Mouse (Mus musculus) lung, adult 2 months (tissue): ENCODE data around the gene Ndufa1. TPM values are rescaled to one million over a fixed set of nuclear protein-coding genes. Genes with fewer than 3 reads are reported as not detected.
"Not testable (repeated sequence)": the region's sequence is repeated elsewhere in the genome, so short reads cannot be mapped to it uniquely, and the experiment has no call there.

Experiments
- DNase-seq: peaks from one replicate; pipeline ENCODE4 v3.0.0; 2022
- H3K4me1 ChIP-seq: fragments of 200-500 bp; 2 replicates; pipeline ENCODE4 v1.6.1; 2011; ENCODE audit warnings: low read length; ENCODE audit not compliant: control insufficient read depth, insufficient read depth
- H3K4me3 ChIP-seq: fragments of 200-500 bp; replicated peaks from 2 replicates; pipeline ENCODE3; 2011; ENCODE audit warnings: low read depth, mild to moderate bottlenecking, control low read depth, low read length; ENCODE audit errors: extremely low read depth
- CTCF ChIP-seq: fragments of 200-500 bp; IDR thresholded peaks from 2 replicates; pipeline ENCODE4 v1.5.1; 2011; ENCODE audit warnings: mild to moderate bottlenecking, low read length, control low read depth; ENCODE audit not compliant: insufficient read depth
- POLR2A ChIP-seq: fragments of 200-500 bp; IDR thresholded peaks from 2 replicates; pipeline ENCODE4 v1.6.1; 2011; ENCODE audit warnings: low read depth, mild to moderate bottlenecking, control low read depth, low read length, borderline replicate concordance; ENCODE audit errors: extremely low read depth
- WGBS: fragments of 180-500 bp; shearing (Covaris S2); methylation state at CpG from one replicate; pipeline ENCODE4 v1.1.7; 2018; 5-methylcytosine and 5-hydroxymethylcytosine counted together
- polyA plus RNA-seq: library from polyadenylated mRNA; depleted of rRNA; stranded (reverse); fragments of >200 nt; gene quantifications from 2 replicates; pipeline ENCODE4 v1.2.3, GENCODE M21; 2012; rRNA removed

The Ndufa1 gene
- polyA plus RNA-seq, 1 experiment = 198 TPM

DNA sequence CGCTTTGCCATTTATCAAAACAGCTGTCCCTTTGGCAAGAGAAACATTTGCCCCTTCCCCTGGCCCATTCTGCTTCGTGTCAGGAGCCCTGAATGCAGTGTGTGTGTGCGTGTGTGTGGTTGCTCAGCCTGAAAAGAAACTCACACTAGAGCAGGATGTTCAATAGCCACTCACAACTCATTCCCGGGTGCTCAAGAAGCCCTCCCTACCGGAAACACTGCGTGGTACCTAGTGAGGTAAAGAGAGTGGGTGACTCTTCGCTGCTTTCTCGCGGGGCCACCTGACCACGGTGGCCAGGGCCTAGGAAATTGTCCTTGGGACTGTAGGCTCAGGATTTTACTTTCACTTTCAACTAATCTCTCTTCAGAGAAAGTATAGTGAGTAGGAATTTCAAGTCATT lies 29.8 kb downstream of the Ndufa1 start:
- DNase-seq = no peak

DNA sequence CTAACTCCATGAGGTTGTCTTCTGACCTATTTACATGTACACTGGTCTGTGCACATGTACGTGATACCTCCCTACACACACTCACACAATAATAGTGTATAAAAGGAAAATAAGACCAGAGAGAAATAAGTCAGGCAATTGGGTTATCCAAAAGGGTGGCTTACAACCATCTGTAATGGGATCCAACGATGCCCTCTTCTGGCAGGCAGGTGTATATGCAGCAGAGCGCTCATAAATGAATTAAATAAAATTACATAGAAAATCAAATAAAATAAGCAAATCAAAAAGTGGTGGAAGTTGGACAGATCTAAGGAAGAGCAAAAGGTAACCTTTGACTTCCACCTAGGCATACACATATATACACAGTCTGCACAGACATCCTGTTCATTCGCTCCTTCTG lies 33.1 kb downstream of the Ndufa1 start:
- Histone ChIP-seq H3K4me3 (no peak overlapping the region), H3K4me1 (no peaks in the 10 kb centered on the region)
- 58% methylated on average over 4 of the region's 4 CpGs for WGBS
- TF ChIP-seq CTCF (no peak), POLR2A (no peak)
- DNase-seq = no peak

More for the DNA sequence above, 29.8 kb downstream of the Ndufa1 start:
- WGBS = 63% methylated on average over 10 of the region's 10 CpGs
- H3K4me1 ChIP-seq = no peaks in the 10 kb centered on the region
- no peak for TF ChIP-seq CTCF
- TF ChIP-seq POLR2A = no peak
- H3K4me3 ChIP-seq = no peak overlapping the region

GRCm38 (mm10) chrX:37144954-37145353 lies 46.0 kb downstream of the Ndufa1 start:
- Histone ChIP-seq H3K4me3 (no peak overlapping the region), H3K4me1 (no peaks in the 10 kb centered on the region)
- no peak for TF ChIP-seq POLR2A
- TF ChIP-seq CTCF = peak; percentile 27; the same call in 1 of the 2 replicates
- WGBS = 80% methylated on average over 2 of the region's 2 CpGs
- DNase-seq = no peak

- H3K4me1 ChIP-seq, H3K4me3 ChIP-seq, DNase-seq: not testable (repeated sequence)
- WGBS = 65% methylated on average over 2 of the region's 4 CpGs
Observed at GRCm38 (mm10) chrX:37144498-37144897, 46.5 kb downstream of the Ndufa1 start.

DNA sequence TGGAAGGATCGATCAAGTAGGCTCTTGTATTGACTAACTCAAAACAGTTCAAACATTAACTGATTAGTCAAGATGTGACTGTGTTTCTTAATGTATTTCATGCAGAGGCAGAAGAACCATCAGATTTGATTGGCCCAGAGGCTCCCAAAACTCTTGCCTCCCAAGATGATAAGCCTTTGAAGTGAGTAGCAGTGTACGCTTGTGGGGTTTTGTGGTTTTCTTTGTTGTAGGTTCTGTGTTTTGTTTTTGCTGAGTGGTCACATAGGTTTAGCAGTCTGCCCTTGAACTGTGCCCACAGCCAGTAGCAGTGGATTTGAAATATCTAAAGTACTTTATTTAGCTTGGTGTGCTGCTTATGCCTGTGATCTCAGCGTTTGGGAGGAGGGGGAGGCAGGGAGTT lies 49.2 kb downstream of the Ndufa1 start:
- TF ChIP-seq CTCF = no peak
- TF ChIP-seq POLR2A = no peak
- no peak for DNase-seq
- 78% methylated on average over 3 of the region's 3 CpGs for WGBS

More for the DNA sequence above, 49.2 kb downstream of the Ndufa1 start:
- no peak overlapping the region for H3K4me3 ChIP-seq
- no peaks in the 10 kb centered on the region for H3K4me1 ChIP-seq

Other genes with a start within 250 kb of the Ndufa1 start
- gene Sept6, start 199.4 kb downstream of the Ndufa1 start, polyA plus RNA-seq = 5.6 and 9.0 TPM in 2 replicates
- not detected in 2 replicates for gene Sowahd, start 142.3 kb downstream of the Ndufa1 start, polyA plus RNA-seq
- 44.6 and 56.1 TPM in 2 replicates for gene Rpl39, start 105.8 kb downstream of the Ndufa1 start, polyA plus RNA-seq
- 2.9 and 4.7 TPM in 2 replicates for gene Upf3b, start 80.8 kb downstream of the Ndufa1 start, polyA plus RNA-seq
- 2.3 and 2.9 TPM in 2 replicates for gene Nkap, start 64.4 kb downstream of the Ndufa1 start, polyA plus RNA-seq
- 4.0 and 4.4 TPM in 2 replicates for gene Akap14, start 22.3 kb downstream of the Ndufa1 start, polyA plus RNA-seq
- 1.9 and 2.1 TPM in 2 replicates for gene Rnf113a1, start 82 bp upstream of the Ndufa1 start, polyA plus RNA-seq
- not detected in 2 replicates for gene Gm9, start 19.9 kb upstream of the Ndufa1 start, polyA plus RNA-seq
- gene Rhox1, start 31.1 kb upstream of the Ndufa1 start, polyA plus RNA-seq = not detected in 2 replicates
- not detected in 2 replicates for gene Rhox2a, start 53.8 kb upstream of the Ndufa1 start, polyA plus RNA-seq
- gene Rhox3a, start 58.8 kb upstream of the Ndufa1 start, polyA plus RNA-seq = not detected in 2 replicates
- gene Rhox4a, start 74.2 kb upstream of the Ndufa1 start, polyA plus RNA-seq = not detected in 2 replicates
- not detected in 2 replicates for gene Rhox3a2, start 188.9 kb upstream of the Ndufa1 start, polyA plus RNA-seq
- gene Rhox4a2, start 199.7 kb upstream of the Ndufa1 start, polyA plus RNA-seq = not detected in 2 replicates
- gene Rhox2b, start 220.9 kb upstream of the Ndufa1 start, polyA plus RNA-seq = not detected in 2 replicates
- not detected in 2 replicates for gene Rhox4b, start 241.3 kb upstream of the Ndufa1 start, polyA plus RNA-seq